Comparison of ENCODE assay signal across 10 mouse cellular contexts in genomic region chrX:17724990-17725779, GRCm38 (mm10).
DNase-seq lines count a peak whose midpoint lies in the region; ATAC-seq and TF ChIP-seq lines count a peak whose summit lies in the region.
"Had no signal": no experiment of that assay in that cellular context is flagged by ENCODE, and none has a peak within 500 bp of the region (broad histone marks: within the 10 kb centered on the region; RNA-seq: fewer than 3 reads in every experiment).

No protein-coding gene starts in this region.

- 34% methylated on average over 7 of the region's 7 CpGs for WGBS in forebrain, postnatal 0 days
- 33% methylated on average over 7 of the region's 7 CpGs for WGBS in midbrain, embryonic 15.5 days

- no peaks in the 10 kb centered on the region for H3K27me3 ChIP-seq in forebrain, postnatal 0 days (ENCODE audit: insufficient read depth, low read length)
- H3K27me3 ChIP-seq in midbrain, embryonic 15.5 days (replicated peaks): no peaks in the 10 kb centered on the region
- H3K27me3 ChIP-seq: heart, embryonic 15.5 days; megakaryocyte, embryonic 14.5 days had no signal

- H3K27ac ChIP-seq in forebrain, postnatal 0 days (ENCODE audit: low read depth, low read length): no peak overlapping the region
- no peak overlapping the region for H3K27ac ChIP-seq in midbrain, embryonic 15.5 days
- H3K27ac ChIP-seq: heart, embryonic 15.5 days had no signal

- no peaks in the 10 kb centered on the region for H3K4me1 ChIP-seq in forebrain, postnatal 0 days (ENCODE audit: insufficient read depth)
- H3K4me1 ChIP-seq in midbrain, embryonic 15.5 days: no peaks in the 10 kb centered on the region; the same call in 1 of the 2 replicates
- H3K4me1 ChIP-seq: heart, embryonic 15.5 days; megakaryocyte, embryonic 14.5 days had no signal

- H3K36me3 ChIP-seq in forebrain, postnatal 0 days (ENCODE audit: insufficient read depth): no peaks in the 10 kb centered on the region
- H3K36me3 ChIP-seq in midbrain, embryonic 15.5 days (replicated peaks): no peaks in the 10 kb centered on the region
- H3K36me3 ChIP-seq: heart, embryonic 15.5 days had no signal

- H3K4me3 ChIP-seq in forebrain, postnatal 0 days (ENCODE audit: low read depth, low read length): no peak overlapping the region
- H3K4me3 ChIP-seq in midbrain, embryonic 15.5 days: no peak overlapping the region
- H3K4me3 ChIP-seq: heart, embryonic 15.5 days; megakaryocyte, embryonic 14.5 days had no signal

- ATAC-seq in cerebellum, adult (ENCODE audit: insufficient number of reproducible peaks, low FRiP score, low TSS enrichment): no peak
- peak; percentile 74 for ATAC-seq in forebrain, postnatal 0 days
- peak; percentile 96 for ATAC-seq in midbrain, embryonic 15.5 days (replicated peaks)

- no peak for TF ChIP-seq CTCF in forebrain, postnatal 0 days (IDR thresholded peaks at IDR 0.05; ENCODE audit: low read depth)

- no peak overlapping the region for H3K4me2 ChIP-seq in forebrain, postnatal 0 days (ENCODE audit: low read depth)
- no peak overlapping the region for H3K4me2 ChIP-seq in midbrain, embryonic 15.5 days
- H3K4me2 ChIP-seq: heart, embryonic 15.5 days had no signal

- H3K9me3 ChIP-seq in forebrain, postnatal 0 days (ENCODE audit: low read length): no peaks in the 10 kb centered on the region
- no peaks in the 10 kb centered on the region for H3K9me3 ChIP-seq in midbrain, embryonic 15.5 days
- H3K9me3 ChIP-seq: heart, embryonic 15.5 days; megakaryocyte, embryonic 14.5 days had no signal

- DNase-seq in cerebellum, adult 11 months: peak; percentile 3
- DNase-seq in cerebellum, adult 9-11 months: peak; percentile 7
- DNase-seq in forebrain, postnatal 0 days: peak; percentile 9
- DNase-seq in gastrocnemius, postnatal 36 days: no peak
- DNase-seq in layer of hippocampus, postnatal 25 days (ENCODE audit: extremely low spot score in 1 of 2, low spot score in 1 of 2): no peak
- DNase-seq in urinary bladder, postnatal 25 days (ENCODE audit: low spot score): no peak

- no peak overlapping the region for H3K9ac ChIP-seq in forebrain, postnatal 0 days
- H3K9ac ChIP-seq in midbrain, embryonic 15.5 days: no peak overlapping the region
- H3K9ac ChIP-seq: heart, embryonic 15.5 days had no signal

- intact Hi-C loops in gastrocnemius, postnatal 36 days (cut with DNase I): no loop called here

Comparison
In these comparisons a context has a peak if more than half of its experiments do, and no peak if none do; other contexts are left out.
1. DNase-seq: peak in cerebellum, adult 11 months (single experiment), cerebellum, adult 9-11 months (single experiment) and forebrain, postnatal 0 days (single experiment); none in gastrocnemius, postnatal 36 days (0 of 2), layer of hippocampus, postnatal 25 days (0 of 2) and urinary bladder, postnatal 25 days (single experiment).